Mouse (Mus musculus) bone marrow macrophage, adult 2 months (primary cell): ENCODE results near the gene Fgfr2. TPM values are rescaled to one million over a fixed set of nuclear protein-coding genes. Genes with fewer than 3 reads are reported as not detected.

Source experiments
- H3K27ac ChIP-seq: 2 replicates; pipeline ENCODE4 v1.5.1; 2012; ENCODE audit warnings: low read depth, low read length; ENCODE audit not compliant: insufficient read depth
- H3K4me1 ChIP-seq: 2 replicates; pipeline ENCODE4 v1.6.1; 2012; ENCODE audit warnings: low read length; ENCODE audit not compliant: control insufficient read depth, insufficient read depth
- H3K4me3 ChIP-seq: 2 replicates; pipeline ENCODE4 v1.5.1; 2012; ENCODE audit warnings: mild to moderate bottlenecking, low read length, moderate library complexity; ENCODE audit not compliant: insufficient read depth
- CTCF ChIP-seq: IDR thresholded peaks from 2 replicates; pipeline ENCODE4 v1.5.1; 2012; ENCODE audit warnings: low read depth, mild to moderate bottlenecking, low read length, moderate library complexity
- POLR2A ChIP-seq: IDR thresholded peaks from 2 replicates; pipeline ENCODE4 v1.6.1; 2012; ENCODE audit warnings: mild to moderate bottlenecking, low read depth, low read length, borderline replicate concordance
- polyA plus RNA-seq: library from polyadenylated mRNA; stranded (reverse); fragments of >200 nt; gene quantifications from 2 replicates; pipeline ENCODE4 v1.2.4, GENCODE M21; 2012; ENCODE audit not compliant: missing spikeins, insufficient read depth, insufficient read length

Fgfr2 gene
- polyA plus RNA-seq, 1 experiment = 0.27 TPM

DNA sequence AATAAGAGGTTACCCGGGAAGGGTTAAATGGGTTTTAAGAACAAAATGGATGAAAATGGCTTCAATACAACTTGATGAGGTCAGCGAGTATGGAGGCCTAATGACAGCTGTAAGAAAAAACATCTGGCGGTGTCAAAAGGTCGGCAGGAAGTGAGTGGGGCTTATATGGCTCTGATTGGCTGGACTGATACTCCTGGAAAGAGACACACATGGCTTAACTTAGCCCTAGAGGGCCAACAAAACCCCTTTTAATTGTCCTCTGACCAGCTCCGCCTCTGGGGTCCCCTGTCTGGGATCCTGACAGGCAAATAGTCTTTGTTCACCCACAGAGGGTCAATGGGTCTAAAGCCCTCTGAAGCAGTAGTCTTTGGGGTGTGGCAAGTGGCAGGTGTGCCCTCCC lies 85.9 kb downstream of the Fgfr2 start:
- H3K27ac ChIP-seq = no peak overlapping the region
- TF ChIP-seq POLR2A (no peak), CTCF (no peak)
- no peak overlapping the region for H3K4me3 ChIP-seq
- H3K4me1 ChIP-seq = peaks cover 15% of the 10 kb centered on the region

DNA sequence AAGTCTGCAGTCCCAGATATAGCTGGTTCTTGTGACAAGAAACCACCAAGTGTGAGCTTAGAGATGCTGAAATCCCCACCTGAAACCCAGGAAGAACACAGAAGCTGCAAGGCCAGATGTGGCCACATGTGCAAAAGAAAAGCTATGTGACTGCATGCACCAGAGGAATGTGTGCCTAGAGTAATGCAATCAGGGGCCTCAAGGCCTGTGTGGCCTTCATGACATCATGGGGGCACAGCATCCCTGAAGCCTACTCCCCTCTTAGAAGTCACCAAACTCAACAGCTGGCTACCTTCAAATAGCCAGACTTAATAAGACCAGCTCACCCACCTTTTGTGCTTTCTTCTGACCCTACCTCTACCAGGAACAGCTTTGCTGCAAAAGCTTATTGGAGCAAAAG lies 87.2 kb downstream of the Fgfr2 start:
- peaks cover 15% of the 10 kb centered on the region for H3K4me1 ChIP-seq
- TF ChIP-seq CTCF (no peak), POLR2A (no peak)
- H3K4me3 ChIP-seq = no peak overlapping the region
- no peak overlapping the region for H3K27ac ChIP-seq

DNA sequence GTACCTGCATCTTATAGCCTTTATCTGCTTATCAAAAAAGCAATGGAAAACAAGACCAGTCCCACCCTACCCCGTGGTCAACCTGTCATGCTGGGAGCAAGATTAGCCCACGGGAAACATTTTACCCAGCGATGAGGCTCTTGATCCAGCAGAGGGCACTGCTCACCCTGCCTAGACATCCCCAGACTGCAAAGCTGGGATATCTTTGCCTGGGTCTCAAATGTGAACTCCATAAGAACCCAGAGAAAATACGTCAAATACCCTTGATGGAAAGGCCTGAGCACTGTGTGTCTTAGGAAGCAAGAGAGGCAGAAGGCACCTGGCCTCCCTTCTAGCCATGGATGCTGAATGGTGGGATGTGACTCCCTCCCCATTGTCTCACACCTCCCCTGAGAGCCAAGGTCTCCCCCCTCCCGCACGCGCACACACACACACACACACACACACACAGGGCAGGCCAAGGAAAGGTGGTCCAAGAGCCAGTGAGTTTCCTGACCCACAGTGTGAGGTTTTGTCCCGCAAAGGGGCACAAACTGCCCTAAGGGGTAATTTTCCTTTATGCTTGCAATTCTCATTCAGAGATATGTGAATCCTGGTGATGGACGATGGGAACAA lies 90.5 kb downstream of the Fgfr2 start:
- peaks cover 8% of the 10 kb centered on the region for H3K4me1 ChIP-seq
- no peak overlapping the region for H3K27ac ChIP-seq
- no peak for TF ChIP-seq POLR2A
- TF ChIP-seq CTCF = peak; percentile 81
- no peak overlapping the region for H3K4me3 ChIP-seq

DNA sequence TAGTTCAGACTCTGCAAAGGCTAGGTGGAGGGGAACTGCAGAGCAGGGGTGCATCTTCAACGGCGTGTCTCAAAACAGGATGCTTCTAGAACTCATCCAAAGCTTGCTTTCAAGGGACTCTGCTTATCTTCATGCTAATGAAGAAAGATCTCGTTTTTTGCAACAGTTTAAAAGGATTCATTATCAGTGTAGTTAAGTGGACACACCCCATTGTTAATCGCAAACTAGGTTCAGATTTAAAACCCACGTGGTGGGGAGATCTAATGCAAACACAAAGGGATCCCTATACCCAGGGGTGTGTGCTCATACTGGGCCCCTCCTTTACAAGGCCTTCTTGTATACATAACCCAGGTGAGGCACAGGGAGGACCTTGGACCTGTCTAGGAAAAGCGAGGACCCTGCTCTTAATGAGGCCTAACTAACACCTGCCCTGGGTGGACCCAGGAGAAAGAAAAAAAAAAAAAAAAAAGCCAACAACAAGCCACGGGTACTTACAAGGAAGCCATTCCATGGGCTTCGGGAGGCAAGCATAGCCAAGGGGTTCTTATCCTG lies 93.6 kb downstream of the Fgfr2 start:
- Histone ChIP-seq H3K27ac (no peak overlapping the region), H3K4me3 (no peak overlapping the region), H3K4me1 (peaks cover 9% of the 10 kb centered on the region; the same call in 1 of the 2 replicates)
- TF ChIP-seq CTCF = no peak
- TF ChIP-seq POLR2A = no peak

DNA sequence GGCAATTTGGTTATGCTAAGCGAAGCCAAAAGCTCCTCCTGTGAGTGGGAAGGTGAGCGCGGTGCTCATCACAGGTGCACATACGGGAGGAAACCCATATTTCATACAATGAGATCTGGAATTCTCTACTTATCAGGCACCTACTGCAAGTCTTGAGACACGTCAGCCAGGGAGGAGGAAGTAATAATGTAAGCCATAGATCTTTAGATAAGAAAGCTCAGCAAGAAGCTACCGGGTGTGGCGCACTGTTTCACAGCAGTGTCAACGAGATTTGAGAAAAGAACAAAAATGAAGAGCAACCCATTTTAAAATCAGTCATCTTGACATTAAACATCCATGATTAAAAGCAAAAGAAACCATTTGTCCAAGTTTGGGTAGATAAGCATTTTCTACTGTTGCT lies 94.1 kb downstream of the Fgfr2 start:
- TF ChIP-seq CTCF (no peak), POLR2A (no peak)
- Histone ChIP-seq H3K4me3 (no peak overlapping the region), H3K27ac (no peak overlapping the region), H3K4me1 (peaks cover 9% of the 10 kb centered on the region; the same call in 1 of the 2 replicates)

DNA sequence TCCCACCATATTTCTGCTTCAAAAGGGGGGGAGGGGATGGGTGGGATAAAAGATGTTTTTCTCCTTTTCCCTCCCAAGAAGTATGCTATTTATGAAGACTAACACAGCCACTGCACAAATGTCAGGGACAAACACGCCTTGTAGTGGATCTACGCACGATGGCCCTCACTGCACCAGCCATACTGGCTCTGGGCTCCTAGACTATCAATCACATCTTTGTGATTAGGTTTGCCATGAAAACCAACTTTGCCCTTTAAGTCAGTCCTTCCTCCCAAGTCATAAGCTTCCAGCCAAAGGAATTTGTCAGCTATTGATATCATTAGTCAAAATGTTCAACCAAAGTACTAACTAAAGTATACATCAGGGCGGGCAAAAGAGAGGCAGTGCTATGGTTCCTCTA lies 95.2 kb downstream of the Fgfr2 start:
- Histone ChIP-seq H3K4me3 (no peak overlapping the region), H3K4me1 (peaks cover 9% of the 10 kb centered on the region; the same call in 1 of the 2 replicates), H3K27ac (no peak overlapping the region)
- TF ChIP-seq POLR2A = no peak
- no peak for TF ChIP-seq CTCF

DNA sequence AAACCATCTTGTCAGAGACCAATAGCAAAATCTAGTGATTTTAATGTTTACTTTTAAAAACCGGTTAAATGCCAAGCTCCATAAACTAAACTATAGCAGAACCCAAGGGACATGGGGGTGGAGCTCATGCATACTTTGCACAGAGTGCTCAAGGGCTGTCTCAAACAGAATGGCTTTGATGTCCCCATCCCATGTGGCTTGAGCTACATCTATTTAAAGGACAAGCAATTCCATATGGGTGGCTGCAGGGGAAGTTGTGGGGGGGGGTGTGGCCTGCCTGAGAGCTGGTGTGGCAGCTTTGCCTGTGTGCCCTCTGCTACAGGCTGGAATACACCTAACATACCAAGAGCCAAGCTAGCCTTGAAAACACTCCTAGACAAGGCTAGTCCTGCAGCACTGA lies 98.5 kb downstream of the Fgfr2 start:
- TF ChIP-seq CTCF (no peak), POLR2A (no peak)
- peaks cover 19% of the 10 kb centered on the region for H3K4me1 ChIP-seq
- H3K4me3 ChIP-seq = no peak overlapping the region
- H3K27ac ChIP-seq = no peak overlapping the region

DNA sequence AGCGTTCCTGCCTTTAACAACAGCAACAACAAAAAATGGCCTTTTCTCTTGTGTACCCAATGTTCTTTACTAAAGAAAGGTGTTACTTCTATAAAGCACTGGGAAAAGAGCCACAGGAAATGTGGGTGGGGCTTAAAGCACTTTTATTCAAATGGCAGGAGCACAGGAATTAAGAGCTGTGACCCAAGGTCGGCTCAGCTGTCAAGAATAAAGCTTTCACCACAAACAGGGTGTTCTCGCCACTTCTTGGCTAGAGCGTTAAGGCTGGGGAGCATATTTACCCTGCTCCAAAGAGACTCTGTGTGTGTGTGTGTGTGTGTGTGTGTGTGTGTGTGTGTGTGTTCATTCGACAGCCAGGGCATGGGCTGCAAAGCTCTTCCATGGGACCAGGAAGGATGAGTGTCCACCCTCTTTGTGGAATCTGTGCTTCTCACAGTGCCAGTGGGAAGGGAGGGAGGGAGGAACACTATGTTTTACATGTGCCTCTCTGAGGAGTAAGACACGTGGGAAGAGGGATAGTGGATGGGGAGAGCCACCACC lies 103.6 kb downstream of the Fgfr2 start:
- peaks cover 10% of the 10 kb centered on the region for H3K4me1 ChIP-seq
- H3K27ac ChIP-seq = no peak overlapping the region
- TF ChIP-seq POLR2A = no peak
- no peak for TF ChIP-seq CTCF
- H3K4me3 ChIP-seq = no peak overlapping the region

DNA sequence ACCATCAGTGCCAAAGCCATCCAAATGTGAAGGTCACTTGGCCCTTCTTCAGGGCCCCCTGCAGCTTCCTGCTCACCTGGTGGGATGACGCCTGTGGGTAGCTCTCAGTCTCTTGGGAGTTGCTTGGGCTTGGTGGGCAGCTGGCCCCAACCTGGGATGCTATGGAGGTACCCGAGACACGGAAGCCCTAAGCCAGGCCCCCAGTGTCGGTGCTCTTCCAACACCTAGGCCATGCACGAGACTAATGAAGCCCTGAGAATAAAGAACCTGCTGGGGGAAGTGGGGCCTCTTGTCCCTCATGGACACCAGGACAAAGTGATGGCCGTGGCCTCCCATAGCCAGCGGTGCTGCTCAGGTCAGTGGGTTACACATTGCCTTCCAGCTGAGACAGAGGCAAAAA lies 104.2 kb downstream of the Fgfr2 start:
- Histone ChIP-seq H3K4me1 (peaks cover 9% of the 10 kb centered on the region), H3K4me3 (no peak overlapping the region), H3K27ac (no peak overlapping the region)
- TF ChIP-seq POLR2A (no peak), CTCF (no peak)

DNA sequence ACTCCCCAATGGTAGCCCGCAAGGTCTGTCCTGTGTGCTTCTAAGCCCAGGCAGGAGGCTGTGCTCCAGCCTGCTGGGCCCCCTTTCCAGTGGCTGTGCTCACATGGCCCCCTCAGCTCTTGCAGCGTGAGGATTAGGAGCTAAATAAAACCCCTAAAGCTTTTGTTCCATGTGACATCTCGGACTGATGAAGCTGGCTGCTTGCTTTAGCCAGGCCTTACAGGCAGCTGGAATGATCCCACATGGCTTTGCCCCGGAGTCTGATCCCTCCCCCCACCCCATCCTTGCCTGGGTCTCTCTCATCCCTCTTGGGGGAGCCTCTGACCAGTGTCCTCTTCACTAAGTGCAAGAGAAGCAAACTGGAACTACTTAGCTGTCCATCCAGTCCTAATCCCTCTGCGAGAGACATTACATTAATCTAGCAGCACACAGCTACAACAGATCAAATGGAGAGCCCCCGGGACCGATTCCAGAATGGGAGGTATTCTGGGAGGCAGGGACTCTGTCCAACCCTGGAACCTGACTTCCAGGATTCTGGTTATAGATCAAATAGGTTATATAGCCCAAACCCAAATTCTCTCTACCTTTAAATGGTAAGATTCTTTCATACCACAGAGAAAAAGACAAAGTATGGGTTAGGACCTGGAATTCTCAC lies 107.6 kb downstream of the Fgfr2 start:
- Histone ChIP-seq H3K4me1 (peaks cover 8% of the 10 kb centered on the region), H3K4me3 (no peak overlapping the region), H3K27ac (no peak overlapping the region)
- no peak for TF ChIP-seq CTCF
- no peak for TF ChIP-seq POLR2A

DNA sequence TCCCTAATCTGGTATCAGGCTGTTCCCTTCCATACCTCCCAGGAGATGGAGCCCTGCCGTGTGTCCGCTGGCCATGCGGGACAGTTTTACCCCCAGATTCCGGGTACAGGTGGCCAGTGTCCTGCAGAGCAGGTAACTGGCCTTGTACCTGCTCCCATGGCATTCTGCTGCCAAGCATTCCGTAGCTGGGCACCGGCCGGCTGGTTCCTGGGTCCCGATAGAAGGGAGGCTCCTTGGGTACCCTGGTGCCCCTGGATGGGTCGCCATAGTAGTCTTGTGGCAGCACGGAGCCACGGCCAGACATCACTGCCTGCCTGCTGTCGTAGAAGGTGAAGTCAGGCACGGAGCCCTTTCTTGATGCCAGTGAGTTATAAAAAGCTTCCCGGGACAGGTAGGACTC lies 108.5 kb downstream of the Fgfr2 start:
- H3K4me3 ChIP-seq = no peak overlapping the region
- no peak for TF ChIP-seq POLR2A
- TF ChIP-seq CTCF = no peak
- no peaks in the 10 kb centered on the region; the same call in 1 of the 2 replicates for H3K4me1 ChIP-seq
- H3K27ac ChIP-seq = no peak overlapping the region
